Mouse (Mus musculus) leukemia stem cell, adult 10-12 weeks (primary cell): ENCODE data around the gene Gm10639. TPM values are rescaled to one million over a fixed set of nuclear protein-coding genes. Genes with fewer than 3 reads are reported as not detected.

Source experiments
- polyA plus RNA-seq: library from polyadenylated mRNA; stranded (reverse); fragments of >175 nt; gene quantifications from 2 replicates; pipeline ENCODE4 v1.2.3, GENCODE M21; 2012; ENCODE audit warnings: low replicate concordance

The Gm10639 gene
- not detected in 2 replicates for polyA plus RNA-seq

DNA sequence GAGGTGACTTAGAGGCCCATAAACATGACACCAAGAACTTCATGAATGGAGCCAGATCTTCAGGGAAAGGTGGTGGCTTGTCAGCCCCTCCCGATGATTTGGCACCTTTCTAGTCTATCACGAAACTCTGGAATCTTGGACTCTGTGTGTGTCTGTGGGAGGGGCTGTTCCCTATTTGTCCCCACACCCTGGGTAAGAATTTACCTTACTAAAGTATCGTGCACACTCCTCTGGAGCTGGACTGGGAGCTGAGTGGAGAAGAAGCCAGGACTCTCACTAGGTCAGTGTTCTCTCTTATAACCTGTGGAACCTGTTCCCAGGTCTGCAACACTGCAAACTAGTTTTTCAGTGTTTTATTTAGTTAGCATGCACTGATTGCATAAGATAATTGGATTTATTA is at the start of gene Gm10639:
Gene Gm10639 (plus strand): TSS at position 201 of the 400 bp plus-strand sequence.

DNA sequence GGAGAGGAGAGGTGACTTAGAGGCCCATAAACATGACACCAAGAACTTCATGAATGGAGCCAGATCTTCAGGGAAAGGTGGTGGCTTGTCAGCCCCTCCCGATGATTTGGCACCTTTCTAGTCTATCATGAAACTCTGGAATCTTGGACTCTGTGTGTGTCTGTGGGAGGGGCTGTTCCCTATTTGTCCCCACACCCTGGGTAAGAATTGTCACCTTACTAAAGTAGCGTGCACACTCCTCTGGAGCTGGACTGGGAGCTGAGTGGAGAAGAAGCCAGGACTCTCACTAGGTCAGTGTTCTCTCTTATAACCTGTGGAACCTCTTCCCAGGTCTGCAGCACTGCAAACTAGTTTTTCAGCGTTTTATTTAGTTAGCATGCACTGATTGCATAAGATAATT is 32.8 kb upstream of the Gm10639 start, which contains the start of gene Gm3776:
Gene Gm3776 (plus strand): TSS at position 216 of the 400 bp plus-strand sequence.

DNA sequence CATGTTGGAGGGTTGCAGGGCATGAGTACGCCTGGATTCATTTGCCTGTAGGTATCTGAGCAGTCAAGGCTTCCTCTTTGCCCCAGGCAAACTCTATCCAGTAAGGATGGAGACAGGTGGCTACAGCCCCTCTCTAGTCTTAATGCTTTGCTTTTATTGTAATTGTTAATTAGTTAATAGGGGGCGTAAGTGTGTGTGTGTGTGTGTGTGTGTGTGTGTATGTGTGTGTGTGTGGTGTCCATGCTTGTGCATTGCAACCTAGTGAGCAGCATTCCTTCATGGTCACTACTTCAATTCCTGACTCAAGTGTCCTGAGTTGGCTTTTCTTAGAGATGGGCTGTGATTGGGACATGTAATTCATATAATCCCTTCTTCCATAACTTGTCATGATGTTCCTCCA is 25.0 kb downstream of the Gm10639 start, which contains the start of gene Omt2a:
Gene Omt2a (minus strand): TSS at position 101 of the 400 bp plus-strand sequence.

DNA sequence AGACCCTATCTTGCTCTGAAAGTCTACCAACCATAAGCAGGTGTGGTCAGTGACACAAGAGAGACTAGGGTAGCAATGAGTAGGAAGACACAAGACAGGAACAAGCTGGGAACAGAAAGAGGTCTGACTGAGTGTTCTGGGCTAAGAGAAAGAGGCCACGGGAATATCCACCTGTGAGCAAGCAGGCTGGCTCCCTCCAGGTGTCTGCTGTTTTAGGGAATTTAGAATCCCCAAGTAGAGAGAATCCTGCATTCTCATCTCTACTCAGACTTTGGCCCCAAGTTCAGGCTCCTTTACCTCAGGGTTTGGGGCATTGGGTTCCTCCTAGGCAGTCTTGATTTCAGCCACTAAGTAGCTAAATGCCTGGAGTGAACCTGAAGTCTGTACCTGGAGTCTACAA is 37.6 kb downstream of the Gm10639 start, which contains the start of gene Omt2b:
Gene Omt2b (plus strand): TSS at position 301 of the 400 bp plus-strand sequence.

Other genes with a start within 250 kb of the Gm10639 start
- not detected in 2 replicates for gene Gcm1, start 238.0 kb upstream of the Gm10639 start, polyA plus RNA-seq
- 78.7 and 92.6 TPM in 2 replicates for gene Fbxo9, start 180.9 kb upstream of the Gm10639 start, polyA plus RNA-seq
- 15.1 and 15.2 TPM in 2 replicates for gene Ick, start 180.7 kb upstream of the Gm10639 start, polyA plus RNA-seq
- gene Gsta4, start 107.1 kb upstream of the Gm10639 start, polyA plus RNA-seq = 0.25 TPM in 1 of 2 replicates, not detected in the other
- not detected in 2 replicates for gene Gsta1, start 59.3 kb upstream of the Gm10639 start, polyA plus RNA-seq
- not detected in 2 replicates for gene Gm3776, start 32.8 kb upstream of the Gm10639 start, polyA plus RNA-seq
- gene Omt2a, start 24.9 kb downstream of the Gm10639 start, polyA plus RNA-seq = not detected in 2 replicates
- gene Omt2b, start 37.7 kb downstream of the Gm10639 start, polyA plus RNA-seq = 0.23 TPM in 1 of 2 replicates, not detected in the other
- not detected in 2 replicates for gene Gsta2, start 65.9 kb downstream of the Gm10639 start, polyA plus RNA-seq
- not detected in 2 replicates for gene Dppa5a, start 78.3 kb downstream of the Gm10639 start, polyA plus RNA-seq
- gene Ooep, start 88.8 kb downstream of the Gm10639 start, polyA plus RNA-seq = not detected in 2 replicates
- 0.08 TPM in 1 of 2 replicates, not detected in the other for gene Ddx43, start 105.9 kb downstream of the Gm10639 start, polyA plus RNA-seq
- 3.6 and 4.6 TPM in 2 replicates for gene Cgas, start 153.3 kb downstream of the Gm10639 start, polyA plus RNA-seq
- 32.5 and 40.6 TPM in 2 replicates for gene Mto1, start 158.3 kb downstream of the Gm10639 start, polyA plus RNA-seq
- 0.47 and 1.4 TPM in 2 replicates for gene Gm17324, start 158.9 kb downstream of the Gm10639 start, polyA plus RNA-seq
- gene Eef1a1, start 199.2 kb downstream of the Gm10639 start, polyA plus RNA-seq = 232 and 331 TPM in 2 replicates